In genomic region chr6:43661822-43662221, GRCm38 (mm10) we compare ENCODE assay signal across 16 mouse cellular contexts.
"Had no signal": no experiment of that assay in that cellular context is flagged by ENCODE, and none has a peak within 500 bp of the region (broad histone marks: within the 10 kb centered on the region; RNA-seq: fewer than 3 reads in every experiment).

No protein-coding gene starts in this region.

- H3K9me3 ChIP-seq: kidney, embryonic 15.5 days; limb, embryonic 10.5 days; limb, embryonic 13.5 days; lung, embryonic 15.5 days; midbrain, embryonic 10.5 days; midbrain, embryonic 13.5 days had no signal

- H3K4me1 ChIP-seq: limb, embryonic 13.5 days had no signal

- H3K9ac ChIP-seq: kidney, embryonic 15.5 days; limb, embryonic 13.5 days; lung, embryonic 15.5 days; midbrain, embryonic 13.5 days had no signal

- H3K4me2 ChIP-seq: kidney, embryonic 15.5 days; limb, embryonic 13.5 days; lung, embryonic 15.5 days; midbrain, embryonic 13.5 days had no signal

- H3K27ac ChIP-seq: limb, embryonic 10.5 days; limb, embryonic 13.5 days; lung, embryonic 15.5 days; midbrain, embryonic 10.5 days; midbrain, embryonic 13.5 days had no signal

- H3K4me3 ChIP-seq: kidney, embryonic 15.5 days; limb, embryonic 10.5 days; limb, embryonic 13.5 days; lung, embryonic 15.5 days; midbrain, embryonic 10.5 days; midbrain, embryonic 13.5 days had no signal

- ATAC-seq: intestine, postnatal 0 days; midbrain, embryonic 13.5 days had no signal

- DNase-seq: kidney, adult 2 months; kidney, postnatal 10 days; kidney, postnatal 36 days; layer of hippocampus, adult 9-11 months; lung, adult 18-20 months; lung, postnatal 10 days; lung, postnatal 4 days; thymus, adult 18-20 months; thymus, postnatal 36 days had no signal

- H3K36me3 ChIP-seq: kidney, embryonic 15.5 days; limb, embryonic 10.5 days; limb, embryonic 13.5 days; lung, embryonic 15.5 days; midbrain, embryonic 10.5 days; midbrain, embryonic 13.5 days had no signal

- H3K27me3 ChIP-seq: kidney, embryonic 15.5 days; limb, embryonic 13.5 days; lung, embryonic 15.5 days; midbrain, embryonic 13.5 days had no signal
